Mouse (Mus musculus): ENCODE measurements around the gene Plekhm3.

Plekhm3 gene

DNA sequence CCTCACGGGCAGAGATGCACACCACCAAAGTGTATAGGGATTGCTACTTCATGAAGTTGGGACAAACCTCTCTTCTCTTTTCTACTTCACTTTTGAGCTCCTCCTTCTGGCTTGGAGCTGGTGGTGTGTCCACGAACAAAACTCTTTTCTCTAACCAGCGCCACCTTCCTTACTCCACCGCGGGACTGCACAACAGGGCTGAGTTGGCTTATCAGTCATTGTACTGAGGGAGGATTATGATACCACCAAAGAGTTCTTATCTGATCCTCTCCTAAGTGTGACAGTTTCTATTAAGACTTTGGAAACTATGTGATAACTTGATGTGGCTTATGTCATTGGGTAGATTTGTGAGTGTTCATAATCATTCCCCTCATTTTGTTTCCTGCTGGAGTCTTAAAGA is 129.2 kb downstream of the Plekhm3 start:
- no peak for DNase-seq (ENCODE audit: low read depth, low spot score)

DNA sequence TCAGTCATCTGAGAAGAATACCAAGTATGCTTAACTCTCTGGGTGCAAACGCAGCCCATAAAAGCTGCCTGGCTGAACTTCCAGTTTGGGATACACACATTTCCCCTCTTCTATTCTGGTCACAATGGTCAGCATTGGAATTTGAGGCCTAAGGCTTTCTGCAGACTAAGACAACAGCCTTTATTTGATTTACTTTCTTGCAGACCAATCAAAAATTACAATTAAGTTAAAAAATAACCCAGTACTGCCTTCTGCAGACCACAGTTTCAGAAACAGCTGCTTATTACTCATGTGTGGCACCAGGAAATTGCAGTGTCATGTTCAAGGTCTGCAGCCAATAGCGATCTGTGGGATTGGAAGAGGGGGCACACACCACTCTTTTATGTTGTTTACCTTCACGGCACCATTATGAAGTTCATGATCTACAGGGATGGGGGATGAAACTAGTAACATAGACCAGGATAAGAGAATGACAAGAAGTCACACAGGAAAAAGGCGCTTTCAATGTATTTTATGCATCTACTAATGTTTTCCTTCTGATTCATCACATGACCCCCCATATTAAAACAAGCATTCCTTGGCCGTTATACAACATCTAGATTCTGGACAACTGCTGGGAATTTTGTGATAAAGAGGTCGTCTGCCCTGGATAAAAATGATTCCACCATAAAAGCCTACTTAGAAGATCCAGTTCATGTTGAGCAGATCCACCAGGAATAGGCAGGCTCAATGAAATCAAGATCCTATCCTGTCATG is 130.1 kb downstream of the Plekhm3 start:
- DNase-seq (ENCODE audit: low read depth, low spot score): no peak

DNA sequence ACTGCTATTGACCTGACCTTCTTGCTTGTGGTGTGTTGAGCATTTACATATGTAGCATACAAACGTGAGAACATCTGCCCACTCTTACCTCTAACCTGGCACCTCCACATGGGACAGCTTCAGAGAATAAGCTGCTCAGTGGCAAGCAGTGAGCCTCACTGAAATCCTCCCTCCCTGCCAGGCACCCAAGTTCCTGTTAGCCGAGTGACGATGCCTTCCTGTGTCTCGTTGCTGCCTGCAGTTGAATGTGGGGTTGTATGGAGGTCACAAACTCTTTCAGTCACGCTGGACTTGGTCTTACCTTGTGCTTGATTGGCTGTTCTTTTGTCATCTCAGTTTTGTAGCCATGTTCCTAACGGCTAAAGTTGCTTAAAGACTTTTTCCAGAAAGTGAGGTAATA is 133.1 kb downstream of the Plekhm3 start:
- no peak for DNase-seq (ENCODE audit: low read depth, low spot score)

DNA sequence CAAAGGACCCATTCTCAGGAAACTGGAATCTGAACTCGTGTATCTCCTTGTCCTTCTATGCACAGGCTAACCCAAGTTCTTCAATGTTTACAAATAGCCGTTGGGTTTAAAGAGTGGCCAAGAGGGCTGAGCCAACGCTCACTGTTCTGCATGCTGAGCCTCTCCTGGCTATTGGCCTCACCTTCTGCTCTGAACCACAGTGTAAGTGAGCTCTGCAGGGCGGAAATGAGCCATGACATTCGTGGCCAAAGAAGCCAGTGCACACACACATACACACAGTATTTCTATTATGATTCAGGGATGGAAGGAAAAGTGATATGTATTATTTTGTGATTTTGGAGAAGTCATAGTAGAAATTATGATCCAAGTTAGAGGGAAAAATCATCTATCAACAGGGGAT is 138.9 kb downstream of the Plekhm3 start:
- DNase-seq (ENCODE audit: low read depth, low spot score): no peak

DNA sequence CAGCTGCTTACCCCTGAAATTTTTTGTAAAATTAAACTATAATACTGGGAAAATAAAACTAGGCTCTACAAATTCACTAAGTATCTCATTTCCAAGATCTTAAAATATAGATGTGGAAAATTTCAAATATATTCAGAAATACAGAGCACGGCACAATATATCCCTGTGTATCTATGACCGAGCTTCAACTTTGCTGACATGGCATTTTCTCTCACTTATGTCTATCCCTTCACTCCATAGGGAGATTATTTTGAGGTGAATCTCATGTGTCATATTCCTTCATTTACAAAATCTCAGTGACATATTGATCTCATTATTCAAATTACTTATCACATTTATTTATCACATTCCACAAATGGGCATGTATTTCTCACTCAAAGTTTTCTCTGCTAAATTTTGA is 143.4 kb downstream of the Plekhm3 start:
- DNase-seq (ENCODE audit: low read depth, low spot score): no peak

DNA sequence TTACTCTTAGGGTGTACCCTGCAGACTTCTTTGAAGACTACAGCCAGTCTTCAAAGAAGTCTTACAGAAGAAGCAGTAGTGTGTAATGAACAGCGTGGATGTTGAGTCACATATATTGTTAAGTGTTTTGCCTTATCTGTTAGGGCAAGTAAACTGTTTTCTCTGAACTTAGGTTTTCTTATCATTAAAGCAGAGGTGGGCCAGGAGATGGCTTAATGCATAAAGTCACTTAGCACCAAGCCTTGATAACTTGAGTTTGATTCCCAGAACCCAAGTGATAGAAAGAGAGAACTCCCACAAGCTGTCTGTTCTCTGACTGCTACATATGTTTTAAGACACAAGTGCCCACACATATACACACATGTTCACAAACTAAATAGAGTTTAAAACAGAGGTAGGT is 144.7 kb downstream of the Plekhm3 start:
- DNase-seq (ENCODE audit: low read depth, low spot score): no peak

DNA sequence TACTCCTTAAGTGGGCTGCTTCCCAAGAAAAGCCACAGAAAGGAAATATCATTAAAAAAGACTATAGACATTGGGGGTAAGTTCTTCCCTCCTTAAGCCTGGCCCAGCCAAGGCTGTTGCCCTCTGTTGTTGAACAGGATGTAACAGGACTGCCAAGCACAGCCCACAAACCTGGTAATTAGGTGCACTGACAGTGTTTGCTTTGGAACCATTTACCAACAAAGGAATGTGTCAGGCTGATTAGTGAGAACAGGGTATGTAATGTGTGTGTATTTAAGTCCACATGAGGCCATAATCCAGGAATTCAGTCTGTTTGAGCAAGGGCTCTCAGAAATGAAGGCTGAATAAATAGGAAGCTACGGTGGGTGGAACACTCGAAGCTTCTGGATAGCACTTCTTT is 147.5 kb downstream of the Plekhm3 start:
- no peak for DNase-seq (ENCODE audit: low read depth, low spot score)

DNA sequence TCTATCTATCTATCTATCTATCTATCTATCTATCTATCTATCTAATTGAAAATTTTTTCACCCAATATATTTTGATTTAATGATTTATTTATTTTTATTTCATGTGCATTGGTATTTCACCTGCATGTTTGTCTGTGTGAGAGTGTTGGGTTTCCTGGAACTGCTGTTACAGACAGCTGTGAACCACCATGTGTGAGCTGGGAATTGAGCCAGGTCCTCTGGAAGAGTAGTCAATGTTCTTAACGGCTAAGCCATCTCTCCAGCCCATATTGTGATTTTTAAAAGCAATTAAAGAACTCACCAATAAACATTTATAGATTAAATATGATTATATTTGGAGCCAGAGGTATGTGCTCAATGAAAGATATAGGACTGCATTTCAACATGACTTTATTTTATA is 148.9 kb downstream of the Plekhm3 start:
- DNase-seq (ENCODE audit: low read depth, low spot score): no peak

DNA sequence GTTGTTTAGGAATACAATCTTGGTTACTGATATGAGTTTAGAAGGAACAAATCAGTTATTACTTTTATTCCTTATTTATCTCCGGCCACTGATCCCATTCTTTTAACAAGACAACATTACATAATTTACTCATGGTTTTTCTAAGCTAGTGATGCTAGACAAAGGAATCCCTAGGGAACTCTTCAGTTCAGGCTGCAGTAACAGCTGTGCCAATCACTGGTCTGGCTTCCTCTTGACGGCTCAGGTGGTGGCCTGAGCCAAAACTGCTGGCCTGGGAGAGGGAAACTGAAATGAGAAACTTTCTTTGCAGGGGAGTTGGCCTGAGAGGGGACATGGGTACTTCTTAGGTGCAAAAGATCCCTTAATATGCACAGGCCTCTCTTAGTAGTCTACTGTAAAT is 151.4 kb downstream of the Plekhm3 start:
- DNase-seq (ENCODE audit: low read depth, low spot score): no peak

DNA sequence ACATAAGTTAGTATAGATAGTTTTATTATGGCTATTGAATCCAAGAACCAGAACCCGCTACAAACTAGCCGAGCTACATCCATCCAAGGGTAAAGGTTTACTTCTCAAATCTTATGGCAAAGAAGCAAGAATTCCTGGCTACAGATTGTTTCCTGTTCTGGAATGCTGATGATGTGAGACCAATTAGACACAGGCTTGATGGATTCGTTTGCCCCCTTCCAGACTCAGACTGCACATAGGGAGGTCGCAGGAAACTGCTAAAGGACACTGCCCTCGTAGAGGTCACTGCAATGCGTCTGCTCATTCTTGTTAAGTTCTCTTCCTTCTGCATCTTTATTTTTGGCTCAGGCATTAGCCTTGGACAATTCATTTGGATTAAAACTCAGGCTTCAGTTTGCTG is 154.0 kb downstream of the Plekhm3 start:
- DNase-seq (ENCODE audit: low read depth, low spot score): no peak

DNA sequence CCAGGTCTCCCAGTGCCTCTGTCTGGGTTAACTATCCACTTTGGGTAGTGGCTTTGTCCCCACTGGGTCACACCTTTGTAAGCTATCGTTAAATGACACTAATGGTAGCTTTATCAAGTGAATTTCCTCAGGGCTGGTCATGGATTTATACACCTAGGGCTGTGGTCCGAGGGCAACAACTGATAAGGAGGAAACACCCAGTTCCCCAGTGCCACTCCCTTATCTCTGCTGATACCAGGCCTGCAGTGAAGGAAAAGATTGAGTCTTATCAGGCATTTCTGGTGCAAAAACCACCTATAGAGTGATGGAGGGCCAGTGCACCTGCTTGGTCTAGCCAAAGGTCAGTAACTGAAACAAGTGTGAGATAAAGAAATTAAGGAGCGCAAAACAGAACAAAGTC is 159.0 kb downstream of the Plekhm3 start:
- DNase-seq (ENCODE audit: low read depth, low spot score): no peak

DNA sequence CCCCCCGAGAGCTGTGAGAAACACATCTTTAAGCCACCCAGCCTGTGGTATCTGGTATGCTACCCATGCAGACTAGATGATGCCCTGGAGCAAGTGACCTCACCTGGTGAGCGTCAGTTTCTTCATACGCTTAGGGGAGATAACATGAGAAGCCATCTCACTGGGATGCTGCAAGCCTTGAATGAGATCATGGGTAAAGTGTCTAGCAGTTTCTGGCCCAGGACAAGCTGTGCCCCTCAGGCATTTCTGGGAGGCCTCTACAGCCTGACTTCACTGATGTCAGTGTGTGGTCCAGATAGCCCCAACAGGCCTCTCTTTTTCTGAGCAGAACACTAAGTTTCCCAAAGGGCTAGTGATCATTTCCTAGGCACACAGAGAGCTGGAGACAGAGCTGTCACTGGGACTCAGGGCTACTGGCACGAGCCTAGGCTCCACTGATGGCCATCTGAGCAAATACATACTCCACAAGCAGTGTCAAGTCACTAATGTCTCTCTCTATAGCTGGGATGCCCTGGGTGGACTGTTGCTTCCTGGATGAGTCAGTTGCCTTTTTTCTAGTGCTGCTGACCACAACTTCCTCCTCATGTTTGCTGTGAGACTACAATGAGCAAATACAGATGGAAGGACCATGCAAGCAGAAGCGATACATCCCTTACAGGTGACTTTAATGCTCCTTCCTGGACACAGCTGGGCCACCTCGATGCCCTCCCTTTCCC is 159.6 kb downstream of the Plekhm3 start:
- no peak for DNase-seq (ENCODE audit: low read depth, low spot score)

DNA sequence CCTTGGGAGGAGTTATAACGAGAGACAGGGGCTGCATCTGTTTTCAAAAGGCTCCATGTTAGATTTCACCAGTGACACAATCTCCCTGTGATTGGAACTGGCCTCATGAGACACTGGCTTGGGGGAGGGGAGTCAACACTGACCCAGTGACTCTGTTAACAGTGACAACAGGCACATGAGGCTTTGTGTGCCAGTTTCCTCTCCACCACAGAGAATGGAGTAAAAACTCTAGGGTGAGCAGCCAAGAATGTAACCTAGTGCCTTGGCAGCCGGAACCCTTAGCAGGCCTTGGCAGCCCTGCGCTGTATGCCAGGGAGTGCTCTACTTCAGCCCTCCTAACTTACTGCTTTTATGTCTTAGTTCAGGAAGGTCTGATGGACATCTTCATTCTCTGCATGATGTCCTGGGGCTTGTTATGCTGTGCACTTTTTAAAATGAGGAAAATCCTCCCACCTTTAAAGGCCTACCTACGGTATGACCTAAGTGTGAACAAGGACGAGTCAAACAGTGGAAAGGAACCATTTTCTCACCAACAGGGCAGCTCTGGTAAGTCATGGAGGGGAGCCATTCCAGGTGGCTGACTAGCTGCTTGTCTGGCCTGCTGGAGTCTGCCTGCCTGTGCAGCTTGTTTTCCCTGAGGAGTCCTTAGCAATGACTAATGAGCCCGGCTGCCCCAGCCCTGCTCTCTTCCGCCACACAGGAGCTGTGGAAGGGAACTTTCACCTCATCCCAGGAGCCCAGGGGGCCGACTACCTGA is 161.2 kb downstream of the Plekhm3 start:
- DNase-seq (ENCODE audit: low read depth, low spot score): no peak

DNA sequence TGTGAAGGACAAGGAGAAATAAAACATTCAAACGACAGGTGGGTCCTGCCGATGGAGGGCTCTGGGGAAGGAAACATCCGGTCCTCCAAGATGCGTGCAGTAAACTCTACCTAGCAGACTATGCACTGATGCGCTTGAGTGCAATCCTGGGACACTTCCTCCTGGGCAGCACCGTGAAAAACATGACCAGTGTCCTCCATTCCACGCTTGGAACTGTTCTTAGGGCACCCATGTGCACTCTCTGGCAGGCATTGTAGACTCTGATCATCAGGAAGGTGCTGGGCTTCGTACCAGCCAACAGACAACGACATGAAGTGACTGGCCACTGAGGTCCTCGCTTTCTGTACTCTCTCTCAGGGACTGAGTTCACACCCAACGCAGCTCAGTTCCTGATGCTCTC is 162.5 kb downstream of the Plekhm3 start:
- no peak for DNase-seq (ENCODE audit: low read depth, low spot score)

DNA sequence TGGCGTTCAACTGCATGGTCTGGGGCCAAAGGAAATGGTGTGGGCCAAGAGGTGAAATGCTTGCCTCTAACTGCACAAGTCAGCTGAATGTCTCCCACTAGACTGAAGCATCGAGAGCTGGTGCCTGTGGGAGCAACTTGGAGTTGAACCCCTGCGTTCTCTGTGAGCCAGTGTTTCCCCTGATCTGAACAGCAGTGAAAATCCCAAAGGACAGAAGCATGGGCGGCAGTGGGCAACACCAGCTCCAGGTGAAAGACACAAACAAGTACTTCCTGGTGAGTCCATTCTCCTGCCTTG is 163.4 kb downstream of the Plekhm3 start:
- DNase-seq (ENCODE audit: low read depth, low spot score): no peak

DNA sequence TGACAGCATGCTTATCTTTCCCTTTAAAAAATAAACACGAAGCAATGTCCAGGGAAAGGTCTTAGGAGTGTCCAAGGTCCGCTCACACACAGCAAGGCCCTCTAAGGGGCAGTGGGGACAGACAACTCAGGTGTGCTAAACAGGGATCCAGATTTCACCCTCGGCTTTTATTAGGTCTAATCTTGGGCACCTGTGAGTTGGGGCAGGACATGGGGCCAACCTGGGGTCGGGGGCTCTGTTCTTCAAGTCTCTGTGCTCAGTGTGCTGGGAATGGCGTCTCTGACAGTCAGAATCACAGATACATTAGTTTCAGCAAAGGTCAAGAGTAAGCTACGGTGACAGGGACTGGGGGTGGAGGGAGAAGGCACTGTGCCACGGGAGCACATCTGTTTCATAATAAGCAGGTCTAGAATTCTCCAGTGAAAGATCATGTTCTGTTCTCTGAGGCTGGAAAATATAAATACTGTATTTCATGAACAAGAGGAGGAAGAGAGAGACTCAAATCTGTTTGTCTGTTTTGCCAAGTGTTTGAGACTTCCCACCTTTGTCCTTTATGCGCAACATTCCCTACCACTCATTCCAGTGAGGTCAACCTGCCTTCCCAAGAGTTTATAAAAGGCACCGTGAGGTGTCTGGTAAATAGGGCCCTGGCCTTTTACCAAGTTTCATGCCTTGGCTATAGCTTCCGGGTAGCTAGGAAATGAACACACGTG is 163.9 kb downstream of the Plekhm3 start:
- no peak for DNase-seq (ENCODE audit: low read depth, low spot score)

DNA sequence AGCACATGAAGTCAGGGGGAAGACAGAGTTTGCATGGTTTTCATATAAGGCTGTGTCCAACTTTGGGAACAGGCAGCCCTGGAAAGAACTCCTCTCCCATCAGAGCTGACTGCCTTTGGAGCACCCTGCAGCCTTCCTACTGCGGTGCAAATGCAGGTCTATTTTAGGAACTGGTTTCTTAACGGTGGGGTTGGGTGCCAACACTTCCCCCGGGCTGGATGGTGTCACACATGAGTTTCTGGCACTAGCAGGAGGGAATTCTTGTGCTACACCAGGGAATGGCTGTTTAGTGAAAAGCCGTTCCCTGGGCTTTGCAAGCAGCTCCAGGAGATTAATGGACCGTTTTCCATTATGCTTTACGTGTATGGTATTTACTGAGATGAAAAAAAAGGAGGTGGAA is 164.8 kb downstream of the Plekhm3 start:
- DNase-seq (ENCODE audit: low read depth, low spot score): no peak

DNA sequence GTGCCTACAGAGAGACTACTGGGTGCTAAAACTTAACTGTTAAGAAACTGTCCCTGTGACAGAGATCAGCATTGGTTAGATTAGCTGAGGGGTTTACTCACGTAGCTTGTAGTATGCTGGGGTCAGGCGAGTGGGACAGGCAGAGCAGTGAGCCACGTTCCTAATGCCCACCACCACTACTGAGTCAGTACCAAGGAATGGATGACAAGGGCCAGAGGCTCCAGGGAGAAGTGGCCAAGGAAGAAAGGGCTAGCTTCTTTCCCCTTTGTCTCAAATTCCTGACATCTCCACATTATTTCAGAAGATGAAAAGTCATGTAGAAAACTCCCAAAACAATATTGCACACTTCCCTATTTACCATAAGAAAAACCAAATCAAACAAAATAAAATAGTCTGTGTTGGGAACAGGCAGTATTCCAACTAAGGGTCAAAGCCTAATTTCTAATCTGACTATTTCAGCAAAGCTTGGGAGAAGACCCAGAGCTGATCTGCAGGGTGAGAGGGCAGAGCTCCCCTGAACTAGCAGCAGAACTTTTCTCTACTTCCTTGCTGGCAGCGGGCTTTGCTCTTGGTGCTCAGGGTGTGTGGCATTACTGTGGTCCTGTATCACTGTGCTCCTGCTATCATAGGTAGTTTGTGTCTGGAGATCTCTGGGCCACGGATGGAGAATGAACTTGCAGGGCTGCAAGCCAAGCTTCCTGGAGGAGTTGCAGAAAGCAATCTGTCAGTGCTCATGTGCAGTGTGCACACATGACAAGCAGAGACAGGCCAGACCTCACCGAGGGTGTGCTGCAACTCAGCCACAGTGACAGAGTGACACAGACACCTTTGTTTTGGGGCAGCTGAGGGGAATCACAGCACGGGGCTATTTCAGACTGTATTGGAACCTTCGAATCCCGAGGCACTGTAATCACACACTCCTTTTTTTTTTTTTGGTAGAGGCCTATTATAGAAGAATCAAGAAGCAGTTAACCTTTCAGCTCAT is 165.5 kb downstream of the Plekhm3 start:
- no peak for DNase-seq (ENCODE audit: low read depth, low spot score)

DNA sequence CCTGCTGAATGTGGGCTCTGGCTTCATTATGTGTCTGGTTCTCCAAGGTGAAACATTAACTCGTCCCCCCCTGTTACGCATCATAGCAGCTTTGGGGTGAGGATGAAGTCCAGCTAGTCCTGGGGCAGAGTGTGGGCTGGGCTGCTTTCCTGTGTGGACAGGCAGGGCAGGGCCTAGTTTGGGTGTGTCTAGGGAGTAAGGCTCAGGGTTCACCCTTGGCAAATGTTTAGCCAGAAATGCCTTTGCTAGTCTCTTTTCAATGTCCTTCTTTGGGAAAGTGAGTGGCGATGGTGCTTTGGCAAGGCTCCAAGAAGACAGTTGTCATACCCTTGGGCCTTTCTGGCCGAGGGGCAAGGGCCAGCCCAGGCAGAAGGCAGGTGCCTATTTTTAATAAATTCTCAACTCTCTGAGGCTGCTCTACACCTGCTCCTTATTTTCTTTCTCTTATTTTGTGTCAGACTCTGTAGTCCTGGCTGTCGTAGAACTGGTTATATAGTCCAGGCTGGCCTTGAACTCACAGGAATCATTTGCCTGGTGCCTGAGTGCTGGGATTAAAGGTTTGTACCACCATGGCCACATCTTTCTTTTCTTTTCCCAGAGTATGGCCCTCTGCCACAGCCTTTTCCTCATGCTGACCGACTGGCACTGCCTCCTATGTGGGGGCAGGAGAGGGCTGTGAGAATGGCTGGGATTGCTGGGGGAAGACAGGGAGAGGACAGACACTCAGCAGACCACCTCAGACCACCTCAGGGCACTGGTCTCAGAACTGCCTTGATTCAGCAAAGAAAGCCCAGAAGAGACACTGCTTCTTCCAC is 168.7 kb downstream of the Plekhm3 start:
- DNase-seq (ENCODE audit: low read depth, low spot score): no peak

DNA sequence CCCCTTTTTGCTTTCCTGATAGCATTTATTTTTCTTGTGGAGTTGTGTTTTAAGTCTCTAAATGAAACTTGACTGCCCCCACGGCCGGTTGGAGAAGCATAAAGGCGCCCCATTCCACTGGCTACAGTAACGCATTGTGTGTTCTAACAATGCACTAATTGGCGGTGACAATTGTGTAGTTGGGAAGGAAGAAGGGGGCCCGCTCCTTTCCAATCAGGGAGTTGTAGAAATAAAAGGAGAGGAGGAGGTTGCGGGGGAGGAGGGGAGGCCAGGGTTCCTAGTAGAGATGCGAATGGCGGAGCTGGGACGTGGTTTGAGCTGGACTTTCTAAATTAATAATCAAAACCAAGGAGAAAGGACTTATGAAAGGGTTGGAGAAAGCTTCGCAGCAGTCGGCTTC is 176.8 kb downstream of the Plekhm3 start:
- DNase-seq (ENCODE audit: low read depth, low spot score): no peak

All from embryo, embryonic 11.5 days (tissue).